Mouse (Mus musculus) common myeloid progenitor, adult 5-6 weeks (primary cell): ENCODE measurements around the gene Elmo1. TPM values are rescaled to one million over a fixed set of nuclear protein-coding genes. Genes with fewer than 3 reads are reported as not detected.

Experiments
- ATAC-seq: replicated peaks from 2 replicates; pipeline ENCODE4 v1.8.0; 2016; ENCODE audit warnings: low read depth, mild to moderate bottlenecking, moderate TSS enrichment, inconsistent platforms; ENCODE audit not compliant: poor library complexity, severe bottlenecking
- total RNA-seq: library from RNA; stranded (forward); fragments of 200-1000, 187-1606 nt; gene quantifications from 2 replicates; pipeline ENCODE4 v1.2.3, GENCODE M21; 2017

Elmo1 gene
- total RNA-seq, 1 experiment from 2014 or later: 75.3 TPM

DNA sequence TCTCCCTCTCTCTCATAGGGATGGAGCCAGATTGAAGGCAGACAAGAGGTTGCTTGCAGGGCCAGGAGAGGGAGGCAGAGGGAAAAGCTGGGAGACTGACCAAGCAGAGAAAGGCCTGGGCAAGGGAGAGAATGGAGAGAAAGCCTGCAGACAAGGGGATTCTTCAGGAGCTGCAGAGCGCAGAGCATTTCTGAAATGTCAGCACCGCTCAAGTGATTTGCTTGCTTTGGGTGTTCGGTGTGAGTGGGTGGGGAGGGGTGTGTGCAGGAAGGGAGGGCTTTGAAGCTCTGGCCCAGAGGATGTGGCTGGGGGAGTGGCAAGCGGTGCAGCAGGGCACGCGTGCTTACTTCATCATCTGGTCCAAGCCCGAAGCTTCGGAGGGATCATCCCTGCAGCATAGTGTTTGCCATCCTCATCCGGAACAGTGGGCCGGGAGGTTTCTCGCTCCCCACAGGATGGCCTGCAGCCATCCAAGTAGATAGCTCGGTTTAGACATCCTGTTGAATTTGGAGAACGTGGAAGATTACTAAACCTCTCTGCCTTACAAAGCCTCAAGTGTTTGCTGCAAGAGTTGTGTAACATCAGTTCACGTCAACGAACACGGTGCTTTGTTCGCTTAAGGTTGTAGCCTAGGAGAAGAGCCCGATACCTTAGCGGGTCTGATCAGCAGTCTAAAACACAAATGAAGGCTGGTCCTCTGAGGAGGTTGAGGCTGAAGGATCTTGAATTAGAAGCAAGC, 3.1 kb downstream of the Elmo1 start:
- peak; percentile 54 for ATAC-seq

- no peak for ATAC-seq
These were observed 4.7 kb downstream of the Elmo1 start for GRCm38 (mm10) chr13:20094916-20095700.

DNA sequence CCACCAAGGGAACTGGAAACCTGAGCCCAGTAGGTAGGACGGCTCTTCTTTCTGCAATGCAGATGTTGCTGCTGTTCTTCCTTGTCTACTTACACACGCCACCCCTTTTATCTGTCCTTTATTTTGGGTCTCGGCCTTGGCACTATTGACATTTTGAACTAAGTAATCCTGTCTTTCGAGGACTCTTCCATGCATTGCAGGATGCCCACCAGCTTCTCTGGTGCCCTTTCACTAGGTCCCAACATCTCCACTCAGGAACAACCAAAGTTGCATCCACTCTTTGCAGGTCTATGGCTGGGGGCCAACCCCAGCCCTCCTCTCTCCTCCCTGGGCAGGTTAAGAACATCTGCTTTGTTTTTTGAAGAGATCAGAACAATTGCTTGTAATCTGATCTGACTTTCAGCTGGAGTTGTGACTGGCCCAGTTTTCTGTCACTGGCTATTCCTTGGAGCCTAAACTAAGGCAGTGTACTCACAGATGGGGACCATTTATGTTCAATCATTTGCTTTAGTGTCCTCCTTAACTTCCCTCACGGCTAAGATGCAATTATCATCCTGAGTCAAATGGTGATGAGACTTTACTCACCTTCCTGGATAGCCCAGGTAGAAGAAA, 6.7 kb downstream of the Elmo1 start:
- ATAC-seq: no peak

DNA sequence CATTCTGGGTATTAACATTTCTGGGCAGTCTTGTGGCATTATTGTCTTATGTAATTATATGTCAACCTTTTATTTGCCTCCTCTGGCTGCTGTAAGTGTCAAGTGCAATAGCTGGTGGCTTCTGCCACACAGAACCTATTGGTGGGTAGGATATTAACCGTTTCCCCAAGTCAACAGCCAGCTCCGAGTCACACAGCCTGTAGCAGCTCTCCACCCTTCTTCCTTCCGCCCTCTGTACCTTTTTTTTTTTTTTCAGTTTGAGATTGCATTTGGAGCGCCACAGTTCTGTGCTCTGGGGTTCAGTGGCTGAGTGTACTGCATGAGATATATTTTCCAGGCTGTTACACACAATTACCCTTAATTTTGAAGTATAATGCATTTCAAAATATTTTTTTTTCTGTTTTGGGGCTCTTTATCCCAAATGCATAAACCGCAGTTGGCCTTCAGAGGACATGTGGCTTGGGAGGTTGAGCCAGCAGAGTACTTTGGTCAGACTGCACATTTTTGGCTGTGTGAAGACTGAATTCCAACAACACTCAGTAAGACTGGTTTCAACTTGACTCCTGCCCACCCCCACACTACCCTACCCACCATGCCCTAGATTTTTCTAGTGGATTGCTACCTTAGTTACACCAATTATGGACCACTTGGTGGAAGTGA, 7.7 kb downstream of the Elmo1 start:
- peak; percentile 50 for ATAC-seq

DNA sequence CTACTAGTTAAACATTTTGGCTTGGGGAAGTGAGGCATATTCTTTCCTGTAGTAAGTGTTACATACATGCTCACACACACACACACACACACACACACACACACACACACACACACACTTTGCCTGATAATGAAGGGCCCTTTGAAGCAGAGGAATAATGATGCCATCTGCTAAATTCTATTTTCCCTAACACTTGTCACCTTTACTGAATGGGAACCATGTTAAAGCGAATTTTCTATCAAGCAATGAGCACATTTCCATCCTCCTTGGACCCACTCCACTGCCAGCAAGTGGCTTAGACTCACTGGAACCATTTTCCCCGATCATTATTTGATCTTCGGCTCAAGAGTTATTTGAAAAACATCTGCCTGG, 8.2 kb downstream of the Elmo1 start:
- ATAC-seq: no peak

DNA sequence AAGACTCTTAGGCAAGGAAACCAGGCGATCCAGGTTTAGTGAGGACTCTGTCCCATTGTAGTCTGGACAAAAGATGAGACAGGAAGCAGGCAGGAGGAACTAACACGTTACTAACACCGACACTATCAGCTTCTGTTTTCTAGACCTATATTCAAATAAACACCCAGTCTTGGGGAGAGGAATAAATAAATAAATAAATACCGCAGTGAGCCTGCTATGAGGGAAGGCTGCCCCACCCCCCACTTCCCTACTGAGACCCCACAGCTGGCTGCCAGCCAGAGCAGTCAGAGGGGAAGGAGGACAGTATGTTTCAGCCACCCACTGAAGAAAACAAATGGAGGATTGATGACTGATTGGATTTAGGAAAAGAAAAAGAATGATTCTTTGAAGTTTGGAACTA, 9.2 kb downstream of the Elmo1 start:
- ATAC-seq: peak; percentile 33

GRCm38 (mm10) chr13:20100357-20100756, 10.0 kb downstream of the Elmo1 start:
- no peak for ATAC-seq

DNA sequence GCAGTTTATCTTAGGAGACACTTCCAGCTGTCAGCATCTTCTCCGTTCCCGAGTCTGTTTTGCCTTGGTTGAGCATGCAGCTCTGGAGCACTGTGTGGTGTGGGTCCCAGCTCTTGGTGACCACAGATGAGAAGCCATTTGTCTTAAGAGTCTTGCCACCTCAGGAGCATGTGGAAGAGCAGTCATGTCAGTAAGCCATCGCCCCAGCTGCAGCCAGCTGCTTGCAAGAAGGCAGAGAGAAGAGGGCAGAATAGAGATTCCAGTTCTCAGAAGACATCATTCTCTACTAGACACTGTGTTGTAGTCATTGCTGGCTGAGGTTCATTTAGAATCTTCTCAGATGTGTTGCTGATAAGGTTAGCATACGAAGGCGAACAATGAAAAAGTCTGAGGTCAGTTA, 11.3 kb downstream of the Elmo1 start:
- no peak for ATAC-seq

GRCm38 (mm10) chr13:20104791-20105190, 14.4 kb downstream of the Elmo1 start:
- ATAC-seq: no peak

DNA sequence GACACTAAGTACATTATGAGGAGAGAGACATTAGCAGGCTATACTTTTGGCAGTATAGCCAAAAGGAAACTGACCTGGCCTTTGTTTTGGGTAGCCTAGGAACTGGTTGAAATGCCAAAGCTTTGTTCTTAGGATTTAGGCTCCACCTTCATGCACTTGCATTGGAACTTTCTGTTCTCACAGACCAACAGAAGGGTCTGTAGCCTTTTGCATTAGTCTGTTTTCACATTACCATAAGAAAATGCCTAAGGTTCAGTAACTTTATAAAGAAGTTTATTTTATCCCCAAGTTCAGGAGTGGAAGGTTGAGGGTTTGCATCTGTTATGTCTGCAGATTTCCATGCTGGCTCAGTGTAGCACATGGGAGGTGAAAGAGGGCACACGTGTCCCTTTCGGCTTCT, 15.6 kb downstream of the Elmo1 start:
- no peak for ATAC-seq

- peak; percentile 67 for ATAC-seq
These were observed 17.6 kb downstream of the Elmo1 start for GRCm38 (mm10) chr13:20107953-20108498.

GRCm38 (mm10) chr13:20108956-20109355, 18.6 kb downstream of the Elmo1 start:
- ATAC-seq: no peak

GRCm38 (mm10) chr13:20109446-20109845, 19.1 kb downstream of the Elmo1 start:
- no peak for ATAC-seq

- no peak for ATAC-seq
These were observed 19.7 kb downstream of the Elmo1 start for GRCm38 (mm10) chr13:20109987-20110680.

DNA sequence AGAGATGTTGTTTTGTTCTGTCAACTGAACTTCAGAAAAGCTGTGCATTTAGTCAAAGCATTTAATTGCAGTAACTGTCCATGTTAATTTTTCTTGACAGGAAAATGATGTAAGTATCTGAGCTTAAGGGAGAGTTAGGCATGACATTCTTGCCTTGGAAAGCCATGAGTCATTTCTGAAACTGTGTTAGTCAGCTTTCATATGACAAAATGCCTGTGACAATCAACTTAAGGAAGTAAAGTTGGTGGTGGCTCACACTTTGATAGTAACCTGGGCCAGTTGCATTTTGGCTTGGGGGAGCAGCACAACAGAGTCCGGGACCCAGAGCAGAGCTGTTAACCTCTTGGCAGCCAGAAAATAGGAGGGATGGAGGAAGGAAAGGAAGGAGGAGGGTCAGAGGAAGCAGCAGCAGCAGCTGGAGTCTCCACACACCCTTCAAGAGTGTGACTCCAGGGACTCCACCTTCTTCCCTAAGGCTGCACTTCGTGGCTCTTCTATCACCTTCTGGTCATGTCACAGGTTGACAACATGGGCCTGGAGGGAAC, 20.9 kb downstream of the Elmo1 start:
- peak; percentile 43 for ATAC-seq

- no peak for ATAC-seq
These were observed 24.9 kb downstream of the Elmo1 start for GRCm38 (mm10) chr13:20115131-20115907.

GRCm38 (mm10) chr13:20116019-20116418, 25.6 kb downstream of the Elmo1 start:
- no peak for ATAC-seq

DNA sequence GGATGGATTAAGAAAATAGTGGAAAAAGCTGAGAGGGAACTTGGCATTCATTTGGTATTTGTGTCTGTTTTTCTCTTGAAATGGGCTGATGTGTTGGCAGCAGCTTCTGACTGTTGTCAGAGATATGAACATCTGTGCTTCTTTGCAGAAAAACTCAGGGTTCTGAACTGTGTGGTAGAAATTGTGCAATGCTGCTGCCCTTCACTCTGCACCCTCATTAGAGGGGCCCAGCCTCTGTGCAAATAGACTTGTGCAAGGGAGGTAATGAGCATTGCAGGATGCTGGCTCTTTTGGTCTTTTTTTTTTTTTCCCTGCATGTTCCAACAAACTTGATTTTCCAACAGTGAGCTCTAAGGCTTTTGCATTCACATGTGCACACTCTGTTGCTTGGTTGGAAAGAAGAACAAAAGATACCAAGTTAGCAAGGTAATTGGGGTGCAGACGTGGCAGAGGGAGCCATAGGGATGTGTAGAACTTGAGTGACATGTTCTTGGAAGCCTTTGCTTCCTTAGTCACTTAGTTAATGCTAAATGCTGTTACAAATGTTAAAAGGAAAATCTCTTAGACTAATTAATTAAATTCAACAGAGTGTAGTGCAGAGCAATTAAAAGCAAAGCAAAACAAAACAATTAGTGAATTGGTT, 26.6 kb downstream of the Elmo1 start:
- peak; percentile 59 for ATAC-seq
